Mouse (Mus musculus) intestine, embryonic 15.5 days (tissue): ENCODE measurements around the gene Plau. TPM values are rescaled to one million over a fixed set of nuclear protein-coding genes. Genes with fewer than 3 reads are reported as not detected.

Experiments
- ATAC-seq: fragments of 200-750 bp; cut with Nextera tagmentation; 2 replicates; pipeline ENCODE4 v1.8.0; 2017; ENCODE audit warnings: moderate TSS enrichment, moderate library complexity
- H3K27ac ChIP-seq: fragments of 300-500 bp; sonication (generic); 2 replicates; pipeline ENCODE4 v1.5.1; 2015; ENCODE audit warnings: mild to moderate bottlenecking, inconsistent platforms
- H3K27me3 ChIP-seq: fragments of 300-500 bp; sonication (generic); replicated peaks from 2 replicates; pipeline ENCODE4 v1.6.1; 2015; ENCODE audit warnings: inconsistent platforms
- H3K36me3 ChIP-seq: fragments of 300-500 bp; sonication (generic); 2 replicates; pipeline ENCODE4 v1.6.1; 2015; ENCODE audit warnings: inconsistent platforms
- H3K4me1 ChIP-seq: fragments of 300-500 bp; sonication (generic); replicated peaks from 2 replicates; pipeline ENCODE4 v1.6.1; 2015; ENCODE audit warnings: inconsistent platforms
- H3K4me2 ChIP-seq: fragments of 300-500 bp; sonication (generic); replicated peaks from 2 replicates; pipeline ENCODE4 v1.6.1; 2015; ENCODE audit warnings: mild to moderate bottlenecking, inconsistent platforms
- H3K4me3 ChIP-seq: fragments of 300-500 bp; sonication (generic); replicated peaks from 2 replicates; pipeline ENCODE4 v1.5.1; 2015; ENCODE audit warnings: inconsistent platforms
- H3K9ac ChIP-seq: fragments of 300-500 bp; sonication (generic); 2 replicates; pipeline ENCODE4 v1.6.1; 2015; ENCODE audit warnings: inconsistent platforms
- H3K9me3 ChIP-seq: fragments of 300-500 bp; sonication (generic); 2 replicates; pipeline ENCODE4 v1.6.1; 2016; ENCODE audit warnings: inconsistent platforms
- WGBS: fragments of 180-500 bp; shearing (Covaris S2); methylation state at CpG from one replicate; pipeline ENCODE4 v1.1.7; 2015; 5-methylcytosine and 5-hydroxymethylcytosine counted together
- polyA plus RNA-seq: library from polyadenylated mRNA; unstranded; fragments of >200 nt; fragmentation: Nextera tagmentation; extraction: Ambion mirVana; gene quantifications from 2 replicates; pipeline ENCODE4 v1.2.1, GENCODE M21; 2015

The Plau gene
- polyA plus RNA-seq, 1 experiment from 2014 or later: 2.5 TPM

- Histone ChIP-seq H3K9ac (no peak overlapping the region; the same call in 1 of the 2 replicates), H3K9me3 (no peaks in the 10 kb centered on the region), H3K36me3 (peaks cover 3% of the 10 kb centered on the region), H3K27me3 (no peaks in the 10 kb centered on the region), H3K4me3 (no peak overlapping the region), H3K4me2 (peak overlapping the region; percentile 90; the same call in 1 of the 2 replicates), H3K27ac (no peak overlapping the region), H3K4me1 (peaks cover 21% of the 10 kb centered on the region)
- ATAC-seq: no peak
- 52% methylated on average over 7 of the region's 9 CpGs for WGBS
These were observed 40.9 kb upstream of the Plau start for GRCm38 (mm10) chr14:20795423-20796152.

GRCm38 (mm10) chr14:20796170-20796569, 40.3 kb upstream of the Plau start:
- no peak overlapping the region for H3K4me2 ChIP-seq
- no peak for ATAC-seq
- 75% methylated on average over 8 of the region's 8 CpGs for WGBS

GRCm38 (mm10) chr14:20796643-20797042, 39.8 kb upstream of the Plau start:
- ATAC-seq: no peak
- Histone ChIP-seq H3K4me2 (no peak overlapping the region), H3K27me3 (no peaks in the 10 kb centered on the region), H3K36me3 (no peaks in the 10 kb centered on the region), H3K9me3 (no peaks in the 10 kb centered on the region), H3K27ac (no peak overlapping the region), H3K4me1 (peaks cover 17% of the 10 kb centered on the region), H3K4me3 (no peak overlapping the region), H3K9ac (no peak overlapping the region)
- 67% methylated on average over 8 of the region's 8 CpGs for WGBS

More at GRCm38 (mm10) chr14:20796170-20796569, 40.3 kb upstream of the Plau start:
- Histone ChIP-seq H3K9ac (no peak overlapping the region), H3K27ac (no peak overlapping the region), H3K4me3 (no peak overlapping the region), H3K27me3 (no peaks in the 10 kb centered on the region), H3K9me3 (no peaks in the 10 kb centered on the region), H3K36me3 (peaks cover under 1% of the 10 kb centered on the region; the same call in 1 of the 2 replicates), H3K4me1 (peaks cover 21% of the 10 kb centered on the region)

- no peak for ATAC-seq
- Histone ChIP-seq H3K27ac (no peak overlapping the region), H3K4me3 (no peak overlapping the region), H3K9ac (no peak overlapping the region), H3K36me3 (no peaks in the 10 kb centered on the region), H3K27me3 (no peaks in the 10 kb centered on the region), H3K4me2 (no peak overlapping the region), H3K9me3 (no peaks in the 10 kb centered on the region), H3K4me1 (peaks cover 5% of the 10 kb centered on the region; the same call in 1 of the 2 replicates)
- WGBS: 80% methylated on average over 6 of the region's 6 CpGs
These were observed 38.2 kb upstream of the Plau start for GRCm38 (mm10) chr14:20798300-20798699.

- Histone ChIP-seq H3K9me3 (no peaks in the 10 kb centered on the region), H3K4me1 (peaks cover 5% of the 10 kb centered on the region; the same call in 1 of the 2 replicates), H3K27me3 (no peaks in the 10 kb centered on the region), H3K4me3 (no peak overlapping the region), H3K36me3 (no peaks in the 10 kb centered on the region), H3K27ac (no peak overlapping the region), H3K9ac (no peak overlapping the region), H3K4me2 (no peak overlapping the region)
- ATAC-seq: peak; percentile 26; the same call in 1 of the 2 replicates
- 13% methylated on average over 7 of the region's 7 CpGs for WGBS
These were observed 37.7 kb upstream of the Plau start for GRCm38 (mm10) chr14:20798761-20799160.

GRCm38 (mm10) chr14:20802926-20803605, 33.4 kb upstream of the Plau start:
- ATAC-seq: peak; percentile 64
- H3K9ac ChIP-seq: no peak overlapping the region
- 35% methylated on average over 2 of the region's 2 CpGs for WGBS
- no peak overlapping the region for H3K27ac ChIP-seq
- H3K27me3 ChIP-seq: no peaks in the 10 kb centered on the region
- H3K4me1 ChIP-seq: no peaks in the 10 kb centered on the region
- H3K4me2 ChIP-seq: no peak overlapping the region
- no peak overlapping the region for H3K4me3 ChIP-seq
- no peaks in the 10 kb centered on the region for H3K36me3 ChIP-seq
- H3K9me3 ChIP-seq: no peaks in the 10 kb centered on the region

- Histone ChIP-seq H3K36me3 (no peaks in the 10 kb centered on the region), H3K9me3 (no peaks in the 10 kb centered on the region), H3K4me1 (no peaks in the 10 kb centered on the region), H3K4me2 (no peak overlapping the region), H3K27ac (no peak overlapping the region), H3K4me3 (no peak overlapping the region), H3K27me3 (no peaks in the 10 kb centered on the region), H3K9ac (no peak overlapping the region)
- peak; percentile 81 for ATAC-seq
- 6% methylated on average over 7 of the region's 7 CpGs for WGBS
These were observed 32.9 kb upstream of the Plau start for GRCm38 (mm10) chr14:20803606-20803938.

- Histone ChIP-seq H3K4me1 (no peaks in the 10 kb centered on the region), H3K27ac (no peak overlapping the region)
- ATAC-seq: peak; percentile 38; the same call in 1 of the 2 replicates
These were observed 32.0 kb upstream of the Plau start for GRCm38 (mm10) chr14:20804481-20804880.

GRCm38 (mm10) chr14:20804964-20805672, 31.3 kb upstream of the Plau start:
- Histone ChIP-seq H3K9ac (no peak overlapping the region), H3K4me2 (no peak overlapping the region), H3K9me3 (no peaks in the 10 kb centered on the region), H3K4me1 (no peaks in the 10 kb centered on the region), H3K4me3 (no peak overlapping the region), H3K27ac (no peak overlapping the region), H3K36me3 (no peaks in the 10 kb centered on the region), H3K27me3 (no peaks in the 10 kb centered on the region)
- ATAC-seq: peak; percentile 70
- 57% methylated on average over 9 of the region's 9 CpGs for WGBS

More at GRCm38 (mm10) chr14:20804481-20804880, 32.0 kb upstream of the Plau start:
- 54% methylated on average over 5 of the region's 5 CpGs for WGBS
- Histone ChIP-seq H3K9ac (no peak overlapping the region), H3K27me3 (no peaks in the 10 kb centered on the region), H3K4me2 (no peak overlapping the region), H3K9me3 (no peaks in the 10 kb centered on the region), H3K36me3 (no peaks in the 10 kb centered on the region), H3K4me3 (no peak overlapping the region)

- Histone ChIP-seq H3K36me3 (no peaks in the 10 kb centered on the region), H3K9ac (no peak overlapping the region), H3K27me3 (no peaks in the 10 kb centered on the region), H3K4me3 (no peak overlapping the region), H3K4me1 (no peaks in the 10 kb centered on the region), H3K4me2 (no peak overlapping the region), H3K9me3 (no peaks in the 10 kb centered on the region), H3K27ac (no peak overlapping the region)
- WGBS: 91% methylated on average over 14 of the region's 14 CpGs
- ATAC-seq: no peak
These were observed 30.2 kb upstream of the Plau start for GRCm38 (mm10) chr14:20806116-20806840.

GRCm38 (mm10) chr14:20809349-20809748, 27.1 kb upstream of the Plau start:
- 87% methylated on average over 4 of the region's 4 CpGs for WGBS
- ATAC-seq: no peak
- H3K36me3 ChIP-seq: no peaks in the 10 kb centered on the region
- H3K27ac ChIP-seq: no peak overlapping the region
- H3K4me3 ChIP-seq: no peak overlapping the region
- no peak overlapping the region for H3K4me2 ChIP-seq
- no peaks in the 10 kb centered on the region for H3K27me3 ChIP-seq
- H3K9ac ChIP-seq: no peak overlapping the region
- no peaks in the 10 kb centered on the region for H3K4me1 ChIP-seq
- H3K9me3 ChIP-seq: no peaks in the 10 kb centered on the region

GRCm38 (mm10) chr14:20809820-20810219, 26.6 kb upstream of the Plau start:
- H3K36me3 ChIP-seq: no peaks in the 10 kb centered on the region
- no peak overlapping the region for H3K9ac ChIP-seq
- H3K9me3 ChIP-seq: no peaks in the 10 kb centered on the region
- no peak overlapping the region for H3K4me2 ChIP-seq
- no peaks in the 10 kb centered on the region for H3K4me1 ChIP-seq
- no peak overlapping the region for H3K27ac ChIP-seq
- no peak for ATAC-seq
- H3K4me3 ChIP-seq: no peak overlapping the region
- H3K27me3 ChIP-seq: no peaks in the 10 kb centered on the region
